Mouse (Mus musculus) gastrocnemius, postnatal 14 days (tissue): ENCODE measurements around the gene Oas1g. TPM values are rescaled to one million over a fixed set of nuclear protein-coding genes. Genes with fewer than 3 reads are reported as not detected.

Experiments
- DNase-seq: peaks from one replicate; pipeline ENCODE4 v3.0.0; 2021; ENCODE audit warnings: mixed read lengths
- intact Hi-C: fragments of 180-260 bp; cut with DNase I; formaldehyde crosslinking; loops from one replicate; pipeline ENCODE4 v1.15.1; 2025; ENCODE audit warnings: low total_unique reads
- microRNA-seq, 2 experiments: library from miRNA; unstranded; fragments of <30 nt; microRNA quantifications; one replicate each; pipeline ENCODE4 v1.2.0; 2021
- total RNA-seq, 2 experiments: library from RNA; stranded (reverse); gene quantifications; 2 replicates each; pipeline ENCODE4 v1.2.3; 2021

Gene Oas1g
- total RNA-seq, 2 experiments from 2014 or later: 0.16 TPM; not detected in 1

GRCm38 (mm10) chr5:120836731-120837585 lies 50.5 kb downstream of the Oas1g start:
- no peak for DNase-seq

GRCm38 (mm10) chr5:120833335-120834280 lies 53.8 kb downstream of the Oas1g start:
- intact Hi-C loops: no loop called here
- DNase-seq: no peak

More at GRCm38 (mm10) chr5:120836731-120837585, 50.5 kb downstream of the Oas1g start:
- intact Hi-C loops: no loop called here

GRCm38 (mm10) chr5:120831031-120831430 lies 56.4 kb downstream of the Oas1g start:
- no peak for DNase-seq
- intact Hi-C loops: no loop called here

Small RNAs within 50 kb of the gene (microRNA-seq; reads per million reads assigned to microRNA genes)
- 0 reads per million in 2 experiments for gene Gm22907

Other genes starting within 250 kb of the Oas1g start
- gene Rasal1, start 238.8 kb downstream of the Oas1g start, total RNA-seq: not detected
- gene Dtx1, start 175.7 kb downstream of the Oas1g start, total RNA-seq: under 1 TPM; 0.66 to 0.76 TPM
- under 1 TPM in 1 of 2 experiments, not detected in 1; 0.13 TPM for gene Oas2, start 137.8 kb downstream of the Oas1g start, total RNA-seq
- gene Oas3, start 110.0 kb downstream of the Oas1g start, total RNA-seq: not detected
- not detected for gene Oas1e, start 92.1 kb downstream of the Oas1g start, total RNA-seq
- under 1 TPM; 0.35 to 0.38 TPM for gene Oas1c, start 75.1 kb downstream of the Oas1g start, total RNA-seq
- gene Oas1f, start 40.2 kb downstream of the Oas1g start, total RNA-seq: not detected
- gene Oas1h, start 26.2 kb downstream of the Oas1g start, total RNA-seq: not detected
- gene Oas1a, start 19.9 kb upstream of the Oas1g start, total RNA-seq: not detected
- not detected for gene Oas1d, start 26.9 kb upstream of the Oas1g start, total RNA-seq
- under 1 TPM in 1 of 2 experiments, not detected in 1; 0.06 TPM for gene Rph3a, start 122.5 kb upstream of the Oas1g start, total RNA-seq